Mouse (Mus musculus) neural tube, embryonic 10.5 days (tissue): ENCODE results near the gene Mras.

ENCODE experiments used
- DNase-seq: peaks from one replicate; pipeline ENCODE4 v3.0.0-alpha.2; 2017; ENCODE audit warnings: low spot score; ENCODE audit errors: extremely low spot score

Mras gene

GRCm38 (mm10) chr9:99416809-99417208 is 20.4 kb downstream of the Mras start:
- no peak for DNase-seq

GRCm38 (mm10) chr9:99411785-99412184 is 25.4 kb downstream of the Mras start:
- no peak for DNase-seq

- DNase-seq: no peak
Observed at GRCm38 (mm10) chr9:99411093-99411492, 26.1 kb downstream of the Mras start.

- DNase-seq: no peak
Observed at GRCm38 (mm10) chr9:99409280-99409679, 27.9 kb downstream of the Mras start.

GRCm38 (mm10) chr9:99401288-99401974 is 35.8 kb downstream of the Mras start:
- DNase-seq: no peak

- no peak for DNase-seq
Observed at GRCm38 (mm10) chr9:99400781-99401180, 36.4 kb downstream of the Mras start.

GRCm38 (mm10) chr9:99397056-99397815 is 39.9 kb downstream of the Mras start:
- no peak for DNase-seq

GRCm38 (mm10) chr9:99394366-99394765 is 42.8 kb downstream of the Mras start:
- DNase-seq: no peak

- DNase-seq: no peak
Observed at GRCm38 (mm10) chr9:99393146-99393545, 44.0 kb downstream of the Mras start.

GRCm38 (mm10) chr9:99391557-99391956 is 45.6 kb downstream of the Mras start:
- no peak for DNase-seq

- DNase-seq: no peak
Observed at GRCm38 (mm10) chr9:99390716-99391115, 46.5 kb downstream of the Mras start.

- DNase-seq: no peak
Observed at GRCm38 (mm10) chr9:99390201-99390600, 47.0 kb downstream of the Mras start.

- DNase-seq: no peak
Observed at GRCm38 (mm10) chr9:99389506-99389905, 47.7 kb downstream of the Mras start.

GRCm38 (mm10) chr9:99388856-99389255 is 48.3 kb downstream of the Mras start:
- no peak for DNase-seq

- no peak for DNase-seq
Observed at GRCm38 (mm10) chr9:99388078-99388477, 49.1 kb downstream of the Mras start.

GRCm38 (mm10) chr9:99382556-99382955 is 54.6 kb downstream of the Mras start:
- DNase-seq: no peak

- DNase-seq: no peak
Observed at GRCm38 (mm10) chr9:99379194-99379593, 58.0 kb downstream of the Mras start.

- DNase-seq: peak; percentile 52
Observed at GRCm38 (mm10) chr9:99376591-99377418, 60.4 kb downstream of the Mras start.

- no peak for DNase-seq
Observed at GRCm38 (mm10) chr9:99368431-99368830, 68.8 kb downstream of the Mras start.

GRCm38 (mm10) chr9:99365906-99366305 is 71.3 kb downstream of the Mras start:
- DNase-seq: no peak

GRCm38 (mm10) chr9:99363076-99363475 is 74.1 kb downstream of the Mras start:
- no peak for DNase-seq

- no peak for DNase-seq
Observed at GRCm38 (mm10) chr9:99361946-99362345, 75.2 kb downstream of the Mras start.
